Mouse (Mus musculus) myocyte (in vitro differentiated cells): ENCODE measurements at regions not wholly inside any gene's neighbourhood (a gene's known extent, or its start where the extent isn't known, plus 50 kb on each side); places are given as distances from the start of the nearest gene placed in this dataset.

Experiments
- E2F4 ChIP-seq: IDR thresholded peaks from one replicate; pipeline ENCODE4 v1.6.1; 2011; ENCODE audit warnings: mild to moderate bottlenecking, control low read depth, moderate library complexity; ENCODE audit not compliant: insufficient read depth
- MAX ChIP-seq: IDR thresholded peaks from one replicate; pipeline ENCODE4 v1.6.1; 2011; ENCODE audit warnings: low read depth, mild to moderate bottlenecking, control low read depth
- MYOD1 ChIP-seq, 3 experiments: IDR thresholded peaks; one replicate each; pipeline ENCODE4 v1.6.1; 2011; ENCODE audit warnings: control low read depth in 2 of 3, low read depth in 2 of 3, mild to moderate bottlenecking in 2 of 3, moderate library complexity in 1 of 3; ENCODE audit not compliant: insufficient read length in 2 of 3, control insufficient read depth in 1 of 3
- MYOG ChIP-seq, 3 experiments: IDR thresholded peaks; one replicate each; pipeline ENCODE4 v1.6.1; 2011; ENCODE audit warnings: control low read depth in 2 of 3, low read depth in 2 of 3, mild to moderate bottlenecking in 2 of 3; ENCODE audit not compliant: insufficient read length in 2 of 3, control insufficient read depth in 1 of 3, insufficient read depth in 1 of 3
- POLR2A ChIP-seq: IDR thresholded peaks from one replicate; pipeline ENCODE4 v1.6.1; 2011; ENCODE audit warnings: low read depth, mild to moderate bottlenecking, control low read depth, moderate library complexity; ENCODE audit not compliant: insufficient read length
- POLR2AphosphoS2 ChIP-seq: IDR thresholded peaks from one replicate; pipeline ENCODE4 v1.6.1; 2011; ENCODE audit warnings: low read depth, control low read depth; ENCODE audit not compliant: insufficient read length
- REST ChIP-seq: IDR thresholded peaks from one replicate; pipeline ENCODE4 v1.6.1; 2011; ENCODE audit warnings: mild to moderate bottlenecking, control low read depth, moderate library complexity; ENCODE audit not compliant: insufficient read depth, insufficient read length
- SRF ChIP-seq: IDR thresholded peaks from one replicate; pipeline ENCODE4 v1.6.1; 2011; ENCODE audit warnings: low read depth; ENCODE audit not compliant: control insufficient read depth, insufficient read length
- TCF12 ChIP-seq: IDR thresholded peaks from one replicate; pipeline ENCODE4 v1.6.1; 2011; ENCODE audit warnings: mild to moderate bottlenecking, control low read depth; ENCODE audit not compliant: poor library complexity, insufficient read depth, severe bottlenecking
- USF1 ChIP-seq: IDR thresholded peaks from one replicate; pipeline ENCODE4 v1.6.1; 2011; ENCODE audit warnings: low read depth, mild to moderate bottlenecking, control low read depth, moderate library complexity

GRCm38 (mm10) chr16:5688322-5688721, 196.8 kb upstream of the Rbfox1 start:
- no peak for TF ChIP-seq POLR2A
- no peak for TF ChIP-seq MYOG (IDR thresholded peaks at IDR 0.05; ENCODE audit: control insufficient read depth in 1 of 3, insufficient read depth in 1 of 3, insufficient read length in 2 of 3, low read depth in 2 of 3)
- TF ChIP-seq SRF: no peak
- no peak for TF ChIP-seq MAX
- TF ChIP-seq POLR2AphosphoS2: no peak
- TF ChIP-seq MYOD1 (IDR thresholded peaks at IDR 0.05; ENCODE audit: control insufficient read depth in 1 of 3, insufficient read length in 2 of 3, low read depth in 2 of 3): no peak
- TF ChIP-seq TCF12: no peak
- no peak for TF ChIP-seq REST
- no peak for TF ChIP-seq USF1
- TF ChIP-seq E2F4: no peak
